Mouse (Mus musculus): ENCODE results near the gene Pla2g4b.

Pla2g4b gene

GRCm38 (mm10) chr2:120032726-120033467, at the start of gene Pla2g4b:
Gene Pla2g4b, plus strand, starts transcription at chr2:120033417.
- DNase-seq (ENCODE audit: low spot score): no peak

GRCm38 (mm10) chr2:119985871-119986270, 47.3 kb upstream of the Pla2g4b start:
- peak; percentile 81 for DNase-seq (ENCODE audit: low spot score)

GRCm38 (mm10) chr2:119986369-119986768, 46.8 kb upstream of the Pla2g4b start:
- no peak for DNase-seq (ENCODE audit: low spot score)

- no peak for DNase-seq (ENCODE audit: low spot score)
Observed at GRCm38 (mm10) chr2:119987441-119987840, 45.8 kb upstream of the Pla2g4b start.

GRCm38 (mm10) chr2:119988952-119989351, 44.3 kb upstream of the Pla2g4b start:
- no peak for DNase-seq (ENCODE audit: low spot score)

GRCm38 (mm10) chr2:119990881-119991280, 42.3 kb upstream of the Pla2g4b start:
- DNase-seq (ENCODE audit: low spot score): no peak

- DNase-seq (ENCODE audit: low spot score): no peak
Observed at GRCm38 (mm10) chr2:119992349-119992748, 40.9 kb upstream of the Pla2g4b start.

GRCm38 (mm10) chr2:119993515-119993914, 39.7 kb upstream of the Pla2g4b start:
- DNase-seq (ENCODE audit: low spot score): no peak

- DNase-seq (ENCODE audit: low spot score): no peak
Observed at GRCm38 (mm10) chr2:119994839-119995238, 38.4 kb upstream of the Pla2g4b start.

- no peak for DNase-seq (ENCODE audit: low spot score)
Observed at GRCm38 (mm10) chr2:119995391-119996281, 37.6 kb upstream of the Pla2g4b start.

- no peak for DNase-seq (ENCODE audit: low spot score)
Observed at GRCm38 (mm10) chr2:119997354-119997753, 35.9 kb upstream of the Pla2g4b start.

- DNase-seq (ENCODE audit: low spot score): peak; percentile 35
Observed at GRCm38 (mm10) chr2:119999731-120000130, 33.5 kb upstream of the Pla2g4b start.

GRCm38 (mm10) chr2:120000882-120001584, 32.2 kb upstream of the Pla2g4b start:
- DNase-seq (ENCODE audit: low spot score): peak; percentile 76

- DNase-seq (ENCODE audit: low spot score): no peak
Observed at GRCm38 (mm10) chr2:120001956-120002355, 31.3 kb upstream of the Pla2g4b start.

GRCm38 (mm10) chr2:120003970-120004369, 29.2 kb upstream of the Pla2g4b start:
- no peak for DNase-seq (ENCODE audit: low spot score)

GRCm38 (mm10) chr2:120006696-120007095, 26.5 kb upstream of the Pla2g4b start:
- DNase-seq (ENCODE audit: low spot score): no peak

- DNase-seq (ENCODE audit: low spot score): no peak
Observed at GRCm38 (mm10) chr2:120007680-120008210, 25.5 kb upstream of the Pla2g4b start.

GRCm38 (mm10) chr2:120008672-120009071, 24.5 kb upstream of the Pla2g4b start:
- peak; percentile 39 for DNase-seq (ENCODE audit: low spot score)

GRCm38 (mm10) chr2:120011462-120012200, 21.6 kb upstream of the Pla2g4b start:
- peak; percentile 68 for DNase-seq (ENCODE audit: low spot score)

GRCm38 (mm10) chr2:120012924-120013323, 20.3 kb upstream of the Pla2g4b start:
- no peak for DNase-seq (ENCODE audit: low spot score)

GRCm38 (mm10) chr2:120013831-120014486, 19.3 kb upstream of the Pla2g4b start:
- DNase-seq (ENCODE audit: low spot score): no peak
